Mouse (Mus musculus): ENCODE measurements around the gene Aif1. TPM values are rescaled to one million over a fixed set of nuclear protein-coding genes. Genes with fewer than 3 reads are reported as not detected.
A peak's percentile ranks its signal among the peaks of the same experiment; 100 is the strongest.

Gene Aif1
- polyA plus RNA-seq, 1 experiment from 2014 or later: 6.0 TPM

GRCm38 (mm10) chr17:35193881-35194843 is 18.3 kb upstream of the Aif1 start, which contains the start of gene Ltb:
Ltb (plus strand) TSS chr17:35194439.
- Histone ChIP-seq H3K4me1 (peaks cover 10% of the 10 kb centered on the region), H3K27me3 (peaks cover 48% of the 10 kb centered on the region), H3K4me2 (peak within 1 kb of the TSS; percentile 71), H3K9me3 (replicated peaks) (no peaks in the 10 kb centered on the region), H3K27ac (no peak within 1 kb of the TSS), H3K4me3 (peak within 1 kb of the TSS; percentile 41), H3K36me3 (ENCODE audit: poor library complexity, severe bottlenecking) (no peaks in the 10 kb centered on the region), H3K9ac (no peak within 1 kb of the TSS)
- ATAC-seq: no peak
- 79% methylated on average over 28 of the region's 28 CpGs for WGBS

- peaks cover 40% of the 10 kb centered on the region for H3K27me3 ChIP-seq
- H3K4me2 ChIP-seq: no peak overlapping the region
- H3K9ac ChIP-seq: no peak overlapping the region
- 82% methylated on average over 5 of the region's 5 CpGs for WGBS
- H3K4me1 ChIP-seq: peaks cover 10% of the 10 kb centered on the region
- H3K27ac ChIP-seq: no peak overlapping the region
- no peaks in the 10 kb centered on the region for H3K36me3 ChIP-seq (ENCODE audit: poor library complexity, severe bottlenecking)
- no peaks in the 10 kb centered on the region for H3K9me3 ChIP-seq (replicated peaks)
- H3K4me3 ChIP-seq: no peak overlapping the region
- ATAC-seq: no peak
These were observed 17.1 kb upstream of the Aif1 start for GRCm38 (mm10) chr17:35192924-35193323.

- Histone ChIP-seq H3K36me3 (ENCODE audit: poor library complexity, severe bottlenecking) (no peaks in the 10 kb centered on the region), H3K27ac (no peak overlapping the region), H3K4me2 (no peak overlapping the region), H3K9me3 (replicated peaks) (no peaks in the 10 kb centered on the region), H3K4me3 (no peak overlapping the region), H3K4me1 (peaks cover 10% of the 10 kb centered on the region), H3K9ac (no peak overlapping the region), H3K27me3 (peaks cover 32% of the 10 kb centered on the region)
- WGBS: 63% methylated on average over 2 of the region's 2 CpGs
- no peak for ATAC-seq
These were observed 15.9 kb upstream of the Aif1 start for GRCm38 (mm10) chr17:35191723-35192122.

GRCm38 (mm10) chr17:35190096-35190495 is 14.2 kb upstream of the Aif1 start:
- no peak for ATAC-seq
- Histone ChIP-seq H3K4me3 (no peak overlapping the region), H3K36me3 (ENCODE audit: poor library complexity, severe bottlenecking) (no peaks in the 10 kb centered on the region), H3K9me3 (replicated peaks) (no peaks in the 10 kb centered on the region), H3K4me2 (no peak overlapping the region), H3K9ac (no peak overlapping the region), H3K27ac (no peak overlapping the region), H3K27me3 (peaks cover 17% of the 10 kb centered on the region), H3K4me1 (peaks cover 11% of the 10 kb centered on the region)
- WGBS: 81% methylated on average over 4 of the region's 4 CpGs

- Histone ChIP-seq H3K4me1 (peaks cover 11% of the 10 kb centered on the region), H3K9ac (no peak overlapping the region), H3K27ac (peak overlapping the region; percentile 6; the same call in 1 of the 2 replicates), H3K4me3 (no peak overlapping the region), H3K27me3 (peaks cover 8% of the 10 kb centered on the region), H3K36me3 (ENCODE audit: poor library complexity, severe bottlenecking) (no peaks in the 10 kb centered on the region), H3K4me2 (no peak overlapping the region), H3K9me3 (replicated peaks) (no peaks in the 10 kb centered on the region)
- WGBS: 76% methylated on average over 1 of the region's 1 CpGs
- no peak for ATAC-seq
These were observed 13.3 kb upstream of the Aif1 start for GRCm38 (mm10) chr17:35189186-35189585.

GRCm38 (mm10) chr17:35187959-35188610 is 12.2 kb upstream of the Aif1 start, which contains the start of gene Lst1:
Lst1 (minus strand) TSS chr17:35188439.
- Histone ChIP-seq H3K9ac (no peak within 1 kb of the TSS), H3K27ac (no peak within 1 kb of the TSS), H3K4me2 (no peak within 1 kb of the TSS), H3K4me3 (no peak within 1 kb of the TSS), H3K9me3 (replicated peaks) (no peaks in the 10 kb centered on the region), H3K27me3 (no peaks in the 10 kb centered on the region), H3K36me3 (ENCODE audit: poor library complexity, severe bottlenecking) (no peaks in the 10 kb centered on the region), H3K4me1 (peaks cover 11% of the 10 kb centered on the region)
- ATAC-seq: no peak
- 65% methylated on average over 7 of the region's 7 CpGs for WGBS

GRCm38 (mm10) chr17:35187345-35187744 is 11.5 kb upstream of the Aif1 start:
- peaks cover 11% of the 10 kb centered on the region for H3K4me1 ChIP-seq
- no peak overlapping the region for H3K4me3 ChIP-seq
- no peak overlapping the region for H3K9ac ChIP-seq
- ATAC-seq: no peak
- no peaks in the 10 kb centered on the region for H3K36me3 ChIP-seq (ENCODE audit: poor library complexity, severe bottlenecking)
- no peak overlapping the region for H3K4me2 ChIP-seq
- H3K27me3 ChIP-seq: no peaks in the 10 kb centered on the region
- WGBS: 78% methylated on average over 4 of the region's 4 CpGs
- no peak overlapping the region for H3K27ac ChIP-seq
- H3K9me3 ChIP-seq (replicated peaks): no peaks in the 10 kb centered on the region

- Histone ChIP-seq H3K27me3 (no peaks in the 10 kb centered on the region), H3K4me3 (peak overlapping the region; percentile 36; the same call in 1 of the 2 replicates), H3K4me2 (peak overlapping the region; percentile 58), H3K9ac (no peak overlapping the region), H3K27ac (no peak overlapping the region; the same call in 1 of the 2 replicates), H3K36me3 (ENCODE audit: poor library complexity, severe bottlenecking) (no peaks in the 10 kb centered on the region), H3K4me1 (peaks cover 11% of the 10 kb centered on the region), H3K9me3 (replicated peaks) (no peaks in the 10 kb centered on the region)
- ATAC-seq: no peak
- 0% methylated on average over 4 of the region's 4 CpGs for whole genome bisulfite sequencing
These were observed 10.8 kb upstream of the Aif1 start for GRCm38 (mm10) chr17:35186681-35187080.

GRCm38 (mm10) chr17:35185639-35186611 is 10.1 kb upstream of the Aif1 start:
- WGBS: 5% methylated on average over 17 of the region's 18 CpGs
- H3K36me3 ChIP-seq (ENCODE audit: poor library complexity, severe bottlenecking): no peaks in the 10 kb centered on the region
- H3K4me3 ChIP-seq: peak overlapping the region; percentile 36
- peaks cover 11% of the 10 kb centered on the region for H3K4me1 ChIP-seq
- peak overlapping the region; percentile 58 for H3K4me2 ChIP-seq
- H3K27me3 ChIP-seq: no peaks in the 10 kb centered on the region
- H3K9me3 ChIP-seq (replicated peaks): no peaks in the 10 kb centered on the region
- H3K27ac ChIP-seq: no peak overlapping the region; the same call in 1 of the 2 replicates
- ATAC-seq: peak; percentile 67; the same call in 1 of the 2 replicates
- peak overlapping the region; percentile 46 for H3K9ac ChIP-seq

GRCm38 (mm10) chr17:35180093-35180492 is 4.2 kb upstream of the Aif1 start:
- Histone ChIP-seq H3K4me1 (no peaks in the 10 kb centered on the region), H3K9me3 (replicated peaks) (no peaks in the 10 kb centered on the region), H3K27me3 (no peaks in the 10 kb centered on the region), H3K9ac (no peak overlapping the region), H3K27ac (no peak overlapping the region), H3K4me3 (no peak overlapping the region), H3K36me3 (ENCODE audit: poor library complexity, severe bottlenecking) (no peaks in the 10 kb centered on the region), H3K4me2 (no peak overlapping the region)
- ATAC-seq: no peak
- WGBS: 93% methylated on average over 5 of the region's 5 CpGs

GRCm38 (mm10) chr17:35178528-35178927 is 2.7 kb upstream of the Aif1 start:
- no peaks in the 10 kb centered on the region for H3K4me1 ChIP-seq
- 0 out of 2 replicates have a peak, but pooled peaks have one; percentile 43 for ATAC-seq
- WGBS: 14% methylated on average over 5 of the region's 5 CpGs

More at GRCm38 (mm10) chr17:35178528-35178927, 2.7 kb upstream of the Aif1 start:
- H3K9me3 ChIP-seq (replicated peaks): no peaks in the 10 kb centered on the region
- H3K36me3 ChIP-seq (ENCODE audit: poor library complexity, severe bottlenecking): no peaks in the 10 kb centered on the region
- H3K27ac ChIP-seq: no peak overlapping the region
- no peak overlapping the region for H3K9ac ChIP-seq
- no peak overlapping the region for H3K4me3 ChIP-seq
- H3K27me3 ChIP-seq: no peaks in the 10 kb centered on the region
- no peak overlapping the region for H3K4me2 ChIP-seq

Measured in forebrain, embryonic 13.5 days (tissue).